Mouse (Mus musculus): ENCODE data around the gene Tmem233.

GRCm38 (mm10) chr5:116012503-116012902 lies 70.5 kb downstream of the Tmem233 start:
- TF ChIP-seq CHD2 (IDR thresholded peaks at IDR 0.05; ENCODE audit: low read length) (no peak), HCFC1 (IDR thresholded peaks at IDR 0.05; ENCODE audit: low read depth, low read length) (no peak), CTCF (IDR thresholded peaks at IDR 0.05 in 2 of 3, conservative IDR thresholded peaks at IDR 0.05 in 1 of 3; ENCODE audit: control insufficient read depth in 1 of 3, insufficient read depth in 1 of 3, low read depth in 2 of 3, low read length in 3 of 3, poor library complexity in 1 of 3, severe bottlenecking in 1 of 3) (no peak), ZNF384 (IDR thresholded peaks at IDR 0.05; ENCODE audit: low read depth, low read length) (no peak), EP300 (IDR thresholded peaks at IDR 0.05; ENCODE audit: low read depth in 1 of 2, low read length in 2 of 2) (no peak), MAZ (IDR thresholded peaks at IDR 0.05; ENCODE audit: low read depth, low read length) (no peak), ZMIZ1 (IDR thresholded peaks at IDR 0.05; ENCODE audit: low read depth, low read length) (no peak), MYC (IDR thresholded peaks at IDR 0.05; ENCODE audit: low read depth, low read length) (no peak), GATA1 (IDR thresholded peaks at IDR 0.05; ENCODE audit: low read depth, low read length) (no peak)
